Mouse (Mus musculus): ENCODE data around the gene Tmem95. TPM values are rescaled to one million over a fixed set of nuclear protein-coding genes. Genes with fewer than 3 reads are reported as not detected.

Gene Tmem95
- not detected for total RNA-seq (2023)

DNA sequence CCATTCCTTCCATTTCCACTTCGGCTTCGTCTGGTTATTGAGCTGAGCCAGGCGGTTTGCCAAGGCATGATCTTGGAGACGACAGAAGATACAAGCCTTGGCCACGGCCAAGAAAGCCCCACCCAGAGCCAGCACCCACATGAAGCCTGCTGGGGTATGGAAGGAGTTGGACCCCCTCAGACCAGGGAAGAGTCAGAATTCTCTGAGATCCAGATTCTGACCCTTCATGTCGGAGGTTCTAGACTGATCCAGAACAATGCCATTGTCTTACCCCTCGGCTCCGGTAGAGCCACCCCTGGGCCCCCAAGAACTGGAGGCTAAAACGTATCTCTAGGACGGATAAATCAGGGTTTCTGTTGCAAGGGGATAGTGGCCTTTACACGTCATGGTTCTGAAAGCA lies at the start of gene Tmem95:
Gene Tmem95 (minus strand): TSS at position 141 of the 400 bp plus-strand sequence.

DNA sequence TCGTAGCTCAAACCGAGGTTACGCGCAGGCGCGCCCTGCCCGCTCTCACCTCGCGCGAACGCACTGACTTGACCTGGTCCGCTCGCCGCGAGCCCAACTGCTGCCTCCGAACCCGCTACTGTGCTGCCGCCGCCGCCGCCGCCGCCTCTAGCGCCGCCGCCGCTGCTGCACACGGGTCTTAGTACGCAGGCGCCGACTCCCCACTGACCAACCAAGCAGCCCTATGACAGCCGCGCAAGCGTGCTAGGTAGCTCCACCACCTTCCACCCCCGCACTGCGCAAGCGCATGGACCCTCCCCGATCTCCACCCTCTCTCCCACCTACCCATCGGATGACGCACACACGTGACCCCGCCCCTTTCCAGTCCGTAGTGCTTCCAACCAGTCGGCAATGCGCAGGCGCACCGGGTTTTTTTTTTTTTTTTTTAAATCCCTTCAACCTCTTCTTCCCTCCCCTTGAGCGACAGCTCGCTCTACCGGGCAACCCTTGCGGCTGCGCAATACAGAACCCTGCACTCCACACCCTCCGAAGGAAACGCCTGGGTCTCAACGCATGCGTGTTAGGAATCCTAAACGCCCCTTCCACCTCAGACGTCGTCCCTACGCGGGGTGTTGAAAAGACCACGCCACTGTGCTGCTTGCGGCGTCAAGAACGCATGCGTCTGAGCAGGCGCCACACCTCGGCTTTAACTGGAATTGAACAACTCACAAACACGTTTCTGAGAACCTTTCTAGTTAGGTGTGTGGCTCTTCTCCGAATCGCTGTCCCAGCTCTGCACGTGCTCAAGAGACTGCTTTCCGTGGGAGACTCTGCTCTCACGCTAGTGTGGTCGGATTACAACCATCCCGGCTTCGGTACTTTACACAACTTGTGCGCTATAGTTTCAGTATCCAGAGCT lies 43.5 kb upstream of the Tmem95 start, which contains the start of gene Eif5a:
Gene Eif5a (minus strand): TSS at position 845 of the 898 bp plus-strand sequence.

DNA sequence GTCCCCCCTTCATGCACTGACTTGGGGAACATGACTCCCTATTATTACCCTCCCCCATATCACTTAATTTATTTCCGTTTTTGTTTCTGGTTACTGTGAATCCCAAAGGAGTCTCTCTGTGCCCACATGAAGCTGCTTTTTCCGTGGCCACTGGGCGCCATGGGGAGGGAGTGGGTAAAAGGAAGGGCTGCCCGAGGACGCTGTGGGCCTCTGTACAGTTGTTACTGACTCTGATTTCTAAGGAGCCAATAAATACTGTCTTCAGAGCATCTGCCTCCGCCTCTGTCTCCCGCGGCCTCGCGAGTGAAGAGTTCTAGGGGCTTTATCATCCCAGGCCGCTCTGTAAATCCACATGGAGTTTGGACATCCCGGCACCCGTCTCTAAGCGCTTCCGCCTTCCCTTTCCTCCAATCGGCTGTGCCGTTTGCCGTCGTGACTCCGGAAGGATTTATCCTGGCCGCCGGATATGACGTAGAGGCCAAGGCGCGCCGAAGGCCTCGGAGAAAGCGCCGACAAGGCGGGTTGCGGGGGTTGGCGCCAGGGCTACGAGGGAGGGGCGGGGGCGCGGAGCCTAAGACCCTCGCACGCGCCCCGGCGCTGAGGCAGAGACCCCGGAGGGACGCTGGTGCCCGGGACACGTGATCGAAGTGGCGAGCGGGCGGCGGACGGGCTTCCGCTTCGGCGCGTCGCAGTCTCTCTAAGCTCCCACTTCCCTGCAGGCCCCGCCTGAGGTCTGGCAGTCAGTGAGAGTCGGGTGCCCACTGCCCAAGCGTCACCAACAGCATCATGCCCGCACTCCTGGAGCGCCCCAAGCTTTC lies 35.9 kb upstream of the Tmem95 start, which contains the start of gene Gps2:
Gene Gps2 (plus strand): TSS at position 335 of the 818 bp plus-strand sequence.

DNA sequence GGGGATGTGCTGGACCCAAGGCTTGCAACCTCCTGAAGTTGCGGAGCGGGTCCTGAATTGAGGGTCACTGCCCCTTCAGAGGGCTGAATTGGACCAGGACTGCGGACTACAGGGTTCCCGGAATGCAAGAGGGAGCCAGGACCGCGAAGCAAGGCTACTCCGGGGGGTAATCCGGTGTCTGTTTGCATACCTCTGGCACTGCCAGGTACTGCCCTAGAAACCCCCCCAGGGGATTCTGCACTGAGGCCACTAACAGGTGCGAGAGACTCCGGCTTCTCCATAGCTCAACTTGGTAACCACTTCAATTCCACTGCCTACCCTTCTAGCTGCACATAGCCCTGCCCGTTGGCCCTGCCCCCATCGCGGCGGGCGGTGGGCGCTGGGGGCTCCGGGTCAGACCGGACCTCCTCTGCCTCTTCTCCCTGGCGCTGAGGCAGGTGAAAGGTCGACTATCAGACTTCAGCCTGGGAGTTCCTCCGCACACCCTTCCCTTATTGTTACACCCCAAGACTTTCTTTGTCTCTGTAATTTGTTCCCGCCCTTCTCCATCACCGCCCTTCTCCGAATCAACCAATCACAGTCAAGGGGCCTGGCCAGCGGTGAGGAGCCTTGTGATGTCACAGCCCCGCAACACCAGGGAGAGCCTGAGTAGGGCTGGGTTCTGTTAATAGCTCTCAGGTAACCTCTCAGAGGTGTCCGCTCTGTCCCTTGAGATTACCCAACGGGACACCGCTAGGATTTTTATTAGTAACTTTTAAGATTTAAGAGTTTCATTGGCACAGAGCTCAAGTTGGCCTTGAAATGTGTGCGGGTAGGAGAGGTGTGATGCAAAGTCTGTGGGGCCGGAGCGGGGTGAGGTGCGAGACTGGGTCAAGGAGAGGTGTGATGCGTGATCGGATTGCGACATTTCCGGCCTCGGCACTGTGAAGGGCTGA lies 22.9 kb upstream of the Tmem95 start, which contains the start of the genes 2810408A11Rik and Neurl4:
Gene 2810408A11Rik (minus strand): TSS at position 517 of the 935 bp plus-strand sequence.
Gene Neurl4 (plus strand): TSS at position 602 of the 935 bp plus-strand sequence.

DNA sequence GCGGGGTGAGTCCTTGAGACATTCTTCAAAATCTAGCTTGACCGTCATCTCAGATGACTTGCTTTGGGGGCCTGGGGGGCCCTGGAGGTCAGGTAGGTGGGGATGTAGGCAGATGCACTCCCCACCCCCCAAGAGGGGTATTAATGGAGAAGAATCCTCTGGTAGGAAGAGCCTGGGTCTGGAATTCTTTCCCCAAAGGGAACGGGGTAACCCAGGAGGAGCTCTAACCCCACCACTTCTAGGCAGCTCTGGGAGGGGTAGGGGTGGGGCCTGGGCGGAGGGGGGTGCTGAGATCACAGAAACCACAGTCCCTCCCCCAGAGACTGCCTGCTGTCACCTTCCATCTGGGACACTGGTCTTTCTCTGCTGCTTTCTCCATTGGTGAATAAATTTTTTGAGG lies 17.5 kb upstream of the Tmem95 start, which contains the start of gene Acap1:
Gene Acap1 (minus strand): TSS at position 249 of the 400 bp plus-strand sequence.

DNA sequence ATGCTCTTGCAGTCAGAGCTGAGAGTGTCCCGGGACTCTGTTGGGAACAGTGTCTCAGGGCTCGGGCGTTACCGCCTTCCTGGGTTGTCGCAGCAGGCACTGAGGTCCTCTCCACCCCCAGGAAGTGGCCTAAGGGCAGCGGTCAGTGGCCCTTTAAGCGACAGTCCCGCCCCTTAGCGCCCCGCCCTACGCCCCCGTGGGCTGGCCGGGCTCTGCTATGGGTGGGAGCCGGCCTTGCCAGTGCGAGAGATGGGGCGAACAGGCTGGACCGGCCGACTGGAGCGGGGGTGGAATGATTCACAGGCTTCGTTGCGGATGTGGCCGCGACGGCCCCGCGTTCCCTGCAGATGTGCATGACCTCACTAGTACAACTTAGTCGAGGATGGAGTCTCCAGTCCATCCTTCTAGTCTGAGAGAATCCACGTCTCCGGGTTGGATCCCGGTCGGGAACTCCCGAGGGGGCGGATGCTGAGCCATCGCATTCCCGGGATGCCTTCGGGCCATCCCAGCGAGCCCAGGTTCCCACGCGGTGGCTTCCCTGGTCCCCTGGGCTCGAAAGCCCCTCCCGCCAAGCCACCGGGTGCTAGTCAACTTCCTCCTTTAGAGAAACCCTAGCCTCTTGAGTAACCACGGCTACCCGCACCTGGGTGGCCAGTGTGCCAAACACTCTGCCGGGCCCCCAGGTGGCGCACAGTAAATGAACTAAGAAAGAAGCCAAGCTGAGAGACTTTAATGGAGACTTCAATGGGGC lies 3.2 kb upstream of the Tmem95 start, which contains the start of gene Kctd11:
Gene Kctd11 (minus strand): TSS at position 554 of the 751 bp plus-strand sequence.

DNA sequence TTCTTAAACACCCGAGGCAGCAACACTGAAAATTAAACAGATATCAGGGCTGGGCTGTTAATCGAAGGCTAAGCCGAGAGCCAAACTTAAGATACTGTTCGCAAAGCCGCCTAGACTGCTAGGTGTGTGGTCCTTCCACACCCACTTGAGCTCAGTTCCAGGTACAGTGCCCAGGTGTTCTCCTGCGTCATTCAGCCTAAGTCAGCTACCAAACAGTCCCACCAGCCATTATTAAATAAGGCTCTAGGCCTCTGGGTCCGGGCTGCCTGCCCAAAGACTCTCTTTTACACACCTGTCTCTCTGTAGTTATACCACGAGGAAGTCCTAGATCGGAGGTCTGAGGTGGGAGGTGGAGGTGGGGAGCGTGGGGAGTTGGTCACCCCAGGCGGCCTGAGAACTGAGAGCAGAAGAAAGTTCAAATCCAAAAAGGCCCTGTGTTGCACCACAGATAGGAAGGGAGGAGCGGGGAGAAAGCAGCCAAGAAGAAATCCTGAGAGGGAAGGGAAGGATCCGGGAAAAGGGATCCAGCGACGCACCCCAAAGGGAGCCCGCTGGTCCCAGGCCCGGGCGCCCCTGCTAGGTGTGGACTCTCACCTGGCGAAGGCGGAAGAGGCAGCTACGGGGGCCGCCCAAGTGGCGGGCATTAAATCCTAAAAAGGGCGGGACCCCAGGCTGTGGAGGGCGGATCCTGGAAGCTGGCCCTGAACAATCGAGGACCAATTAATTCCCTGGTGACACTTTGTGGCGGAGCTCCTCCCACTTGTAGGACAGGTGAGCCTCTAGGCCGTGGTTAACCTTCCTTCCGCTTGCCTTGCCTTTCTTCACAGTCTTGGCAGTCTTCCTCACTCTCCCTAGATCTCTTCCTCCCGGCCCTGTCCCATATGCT lies 19.5 kb downstream of the Tmem95 start, which contains the start of gene Tnk1:
Gene Tnk1 (minus strand): TSS at position 618 of the 886 bp plus-strand sequence.

DNA sequence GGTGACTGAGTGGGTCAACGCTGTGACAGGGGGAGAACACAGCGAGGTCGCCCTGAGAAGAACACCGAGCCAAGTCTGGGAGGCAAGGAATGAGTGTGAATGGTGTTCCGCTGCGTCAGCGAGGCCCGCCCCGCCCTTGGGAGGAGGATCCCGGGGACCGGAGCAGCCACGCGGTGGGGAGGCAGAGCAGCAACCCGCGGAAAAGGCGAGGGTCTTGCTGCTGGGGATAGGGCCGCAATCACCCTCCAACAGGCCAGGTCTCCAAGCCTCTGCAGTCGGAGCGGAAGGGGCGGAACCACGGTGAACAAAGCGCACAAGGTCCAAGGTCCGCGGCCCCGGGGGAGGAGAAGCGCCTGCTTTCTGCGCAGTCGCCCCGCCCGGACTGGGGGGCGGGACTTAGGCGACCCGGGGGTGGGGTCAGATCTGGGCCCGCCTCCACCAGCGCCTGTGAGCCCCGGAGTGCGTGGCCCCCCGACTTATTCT lies 31.6 kb downstream of the Tmem95 start, which contains the start of gene Plscr3:
Gene Plscr3 (plus strand): TSS at position 179 of the 483 bp plus-strand sequence.

DNA sequence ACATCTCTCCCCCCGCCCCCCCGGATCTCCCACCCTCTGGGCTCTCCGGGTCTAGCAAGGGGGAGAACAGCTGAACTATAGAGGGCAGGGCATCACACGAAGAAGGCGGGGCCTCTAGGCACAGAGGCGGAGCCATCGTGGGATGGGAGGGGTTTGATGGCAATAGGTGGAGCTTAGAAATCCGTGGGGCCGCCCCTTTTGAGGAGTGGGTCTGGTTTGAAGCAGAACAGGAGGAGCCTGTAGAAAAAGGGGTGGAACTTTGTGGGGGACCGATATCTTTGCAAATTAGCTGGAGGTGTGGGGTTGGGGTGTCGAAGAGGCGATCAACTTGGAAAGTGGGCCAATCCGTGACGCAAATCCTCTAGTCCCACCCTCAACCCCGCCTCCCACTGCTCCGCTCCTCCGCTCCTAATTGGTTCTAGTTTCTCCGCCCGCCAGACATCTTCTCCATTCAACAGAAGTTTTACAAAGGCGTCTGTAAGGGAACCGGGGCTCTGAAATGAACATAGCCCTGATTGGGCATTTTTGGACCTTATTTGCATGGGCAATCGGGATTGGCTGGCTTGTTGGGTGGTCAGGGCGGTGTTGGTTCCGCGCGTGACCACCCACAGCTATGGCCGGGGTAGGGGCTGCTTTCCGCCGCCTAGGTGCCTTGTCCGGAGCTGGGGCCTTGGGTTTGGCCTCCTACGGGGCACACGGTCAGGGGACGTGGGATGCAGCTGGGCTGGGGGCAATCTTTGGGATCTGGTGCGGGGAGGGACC lies 39.7 kb downstream of the Tmem95 start, which contains the start of gene Tmem256:
Gene Tmem256 (plus strand): TSS at position 563 of the 762 bp plus-strand sequence.

DNA sequence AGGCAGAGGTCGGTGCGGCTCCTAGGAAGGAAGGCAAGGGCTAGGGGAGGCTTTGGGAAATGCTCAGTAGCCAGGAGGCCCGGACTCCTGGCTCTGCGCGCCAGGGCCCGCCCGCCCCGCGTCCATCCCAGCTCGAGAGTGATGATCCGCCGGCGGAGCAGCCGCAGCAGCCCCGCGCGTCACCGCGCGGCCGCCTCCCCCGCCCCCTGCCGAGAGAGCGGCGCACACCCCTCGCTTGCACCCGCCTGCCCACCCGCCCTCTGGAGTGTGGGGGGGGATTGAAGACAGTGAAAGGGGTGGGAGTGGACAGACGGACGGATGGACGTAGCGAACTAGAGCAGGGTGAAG lies 40.2 kb downstream of the Tmem95 start, which contains the start of gene Nlgn2:
Gene Nlgn2 (minus strand): TSS at position 181 of the 348 bp plus-strand sequence.

Other genes with a start within 250 kb of the Tmem95 start
- 10 to 100 TPM; 88.3 to 96.6 TPM for gene Fxr2, start 245.0 kb downstream of the Tmem95 start, total RNA-seq (2023)
- gene Sox15, start 222.7 kb downstream of the Tmem95 start, total RNA-seq (2023), result under 1 TPM in 1 of 2 experiments, not detected in 1; 0.92 TPM
- 10 to 100 TPM; 60.2 to 64.5 TPM for gene Mpdu1, start 215.4 kb downstream of the Tmem95 start, total RNA-seq (2023)
- gene Cd68, start 211.9 kb downstream of the Tmem95 start, total RNA-seq (2023), result 10 to 100 TPM in 1 of 2 experiments, 1 to 10 TPM in 1; 7.9 to 12.1 TPM
- 100 to 1,000 TPM; 720 to 780 TPM for gene Eif4a1, start 205.6 kb downstream of the Tmem95 start, total RNA-seq (2023)
- 100 to 1,000 TPM; 134 to 139 TPM for gene Senp3, start 195.9 kb downstream of the Tmem95 start, total RNA-seq (2023)
- gene Tnfsf13, start 192.2 kb downstream of the Tmem95 start, total RNA-seq (2023), result not detected
- not detected for gene Tnfsf12, start 182.2 kb downstream of the Tmem95 start, total RNA-seq (2023)
- not detected for gene Tnfsfm13, start 181.9 kb downstream of the Tmem95 start, total RNA-seq (2023)
- gene Polr2a, start 119.4 kb downstream of the Tmem95 start, total RNA-seq (2023), result 100 to 1,000 TPM; 254 to 255 TPM
- not detected for gene Slc35g3, start 116.0 kb downstream of the Tmem95 start, total RNA-seq (2023)
- gene Zbtb4, start 112.1 kb downstream of the Tmem95 start, total RNA-seq (2023), result 10 to 100 TPM; 61.0 to 64.9 TPM
- gene Chrnb1, start 82.1 kb downstream of the Tmem95 start, total RNA-seq (2023), result 10 to 100 TPM; 10.5 to 13.5 TPM
- gene Fgf11, start 76.2 kb downstream of the Tmem95 start, total RNA-seq (2023), result under 1 TPM in 1 of 2 experiments, not detected in 1; 0.44 TPM
- not detected for gene Tmem102, start 72.4 kb downstream of the Tmem95 start, total RNA-seq (2023)
- not detected for gene Gm39566, start 62.7 kb downstream of the Tmem95 start, total RNA-seq (2023)
- not detected for gene Spem2, start 59.6 kb downstream of the Tmem95 start, total RNA-seq (2023)
- gene Spem1, start 55.8 kb downstream of the Tmem95 start, total RNA-seq (2023), result not detected
- gene Nlgn2, start 40.2 kb downstream of the Tmem95 start, total RNA-seq (2023), result under 1 TPM; 0.12 to 0.41 TPM
- gene Tmem256, start 39.5 kb downstream of the Tmem95 start, total RNA-seq (2023), result 10 to 100 TPM; 27.0 to 38.9 TPM
- 10 to 100 TPM; 10.4 to 14.7 TPM for gene Plscr3, start 31.6 kb downstream of the Tmem95 start, total RNA-seq (2023)
- gene Tnk1, start 19.3 kb downstream of the Tmem95 start, total RNA-seq (2023), result not detected
- 1 to 10 TPM; 2.7 to 3.2 TPM for gene Kctd11, start 3.4 kb upstream of the Tmem95 start, total RNA-seq (2023)
- gene Acap1, start 17.5 kb upstream of the Tmem95 start, total RNA-seq (2023), result 100 to 1,000 TPM; 518 to 555 TPM
- gene 2810408A11Rik, start 23.0 kb upstream of the Tmem95 start, total RNA-seq (2023), result 1 to 10 TPM; 2.5 TPM
- 10 to 100 TPM; 76.0 to 83.3 TPM for gene Neurl4, start 23.1 kb upstream of the Tmem95 start, total RNA-seq (2023)
- 100 to 1,000 TPM; 148 to 150 TPM for gene Gps2, start 35.9 kb upstream of the Tmem95 start, total RNA-seq (2023)
- 100 to 1,000 TPM; 355 to 387 TPM for gene Eif5a, start 43.9 kb upstream of the Tmem95 start, total RNA-seq (2023)
- gene Ybx2, start 57.8 kb upstream of the Tmem95 start, total RNA-seq (2023), result not detected
- gene Slc2a4, start 70.2 kb upstream of the Tmem95 start, total RNA-seq (2023), result not detected
- gene Cldn7, start 86.8 kb upstream of the Tmem95 start, total RNA-seq (2023), result not detected
- 100 to 1,000 TPM; 111 to 123 TPM for gene Ctdnep1, start 103.1 kb upstream of the Tmem95 start, total RNA-seq (2023)
- 10 to 100 TPM; 38.4 to 50.9 TPM for gene Elp5, start 104.5 kb upstream of the Tmem95 start, total RNA-seq (2023)
- 100 to 1,000 TPM; 291 to 311 TPM for gene Gabarap, start 113.1 kb upstream of the Tmem95 start, total RNA-seq (2023)
- gene Phf23, start 117.8 kb upstream of the Tmem95 start, total RNA-seq (2023), result 10 to 100 TPM; 59.7 to 74.6 TPM
- gene Dvl2, start 122.6 kb upstream of the Tmem95 start, total RNA-seq (2023), result 10 to 100 TPM; 47.8 to 61.1 TPM
- gene Acadvl, start 137.4 kb upstream of the Tmem95 start, total RNA-seq (2023), result 10 to 100 TPM; 58.2 to 58.6 TPM
- 1 to 10 TPM; 1.9 to 4.5 TPM for gene Dlg4, start 138.9 kb upstream of the Tmem95 start, total RNA-seq (2023)
- not detected for gene Asgr1, start 176.1 kb upstream of the Tmem95 start, total RNA-seq (2023)
- gene Asgr2, start 214.6 kb upstream of the Tmem95 start, total RNA-seq (2023), result not detected

Data from B cell, adult 67 days (primary cell).